Mouse (Mus musculus): ENCODE data around the gene Nae1.

The Nae1 gene

GRCm38 (mm10) chr8:104533971-104534778 is at the start of gene Nae1, which contains the start of gene Car7:
Gene Nae1, minus strand, starts transcription at chr8:104534637.
Gene Car7, plus strand, starts transcription at chr8:104534689.
- peak; percentile 97 for DNase-seq (ENCODE audit: low read depth, low spot score)

- peak; percentile 90 for DNase-seq (ENCODE audit: low read depth, low spot score)
Observed at GRCm38 (mm10) chr8:104577606-104578005, 43.2 kb upstream of the Nae1 start.

- DNase-seq (ENCODE audit: low read depth, low spot score), result no peak
Observed at GRCm38 (mm10) chr8:104576820-104577219, 42.4 kb upstream of the Nae1 start.

- peak; percentile 89 for DNase-seq (ENCODE audit: low read depth, low spot score)
Observed at GRCm38 (mm10) chr8:104570436-104571343, 36.3 kb upstream of the Nae1 start.

- peak; percentile 68 for DNase-seq (ENCODE audit: low read depth, low spot score)
Observed at GRCm38 (mm10) chr8:104569559-104569958, 35.1 kb upstream of the Nae1 start.

GRCm38 (mm10) chr8:104565457-104565798 is 31.0 kb upstream of the Nae1 start:
- DNase-seq (ENCODE audit: low read depth, low spot score), result no peak

GRCm38 (mm10) chr8:104564633-104565456 is 30.4 kb upstream of the Nae1 start:
- peak; percentile 94 for DNase-seq (ENCODE audit: low read depth, low spot score)

- no peak for DNase-seq (ENCODE audit: low read depth, low spot score)
Observed at GRCm38 (mm10) chr8:104560731-104561130, 26.3 kb upstream of the Nae1 start.

GRCm38 (mm10) chr8:104557226-104557625 is 22.8 kb upstream of the Nae1 start:
- DNase-seq (ENCODE audit: low read depth, low spot score), result no peak

- DNase-seq (ENCODE audit: low read depth, low spot score), result no peak
Observed at GRCm38 (mm10) chr8:104555191-104555590, 20.8 kb upstream of the Nae1 start.

- no peak for DNase-seq (ENCODE audit: low read depth, low spot score)
Observed at GRCm38 (mm10) chr8:104543440-104544045, 9.1 kb upstream of the Nae1 start.

- DNase-seq (ENCODE audit: low read depth, low spot score), result no peak
Observed at GRCm38 (mm10) chr8:104542160-104542559, 7.7 kb upstream of the Nae1 start.

- no peak for DNase-seq (ENCODE audit: low read depth, low spot score)
Observed at GRCm38 (mm10) chr8:104541515-104541880, 7.1 kb upstream of the Nae1 start.

- peak; percentile 55 for DNase-seq (ENCODE audit: low read depth, low spot score)
Observed at GRCm38 (mm10) chr8:104540710-104541514, 6.5 kb upstream of the Nae1 start.

- no peak for DNase-seq (ENCODE audit: low read depth, low spot score)
Observed at GRCm38 (mm10) chr8:104540238-104540637, 5.8 kb upstream of the Nae1 start.

- DNase-seq (ENCODE audit: low read depth, low spot score), result peak; percentile 8
Observed at GRCm38 (mm10) chr8:104539566-104539965, 5.1 kb upstream of the Nae1 start.

GRCm38 (mm10) chr8:104538896-104539295 is 4.5 kb upstream of the Nae1 start:
- no peak for DNase-seq (ENCODE audit: low read depth, low spot score)

GRCm38 (mm10) chr8:104536028-104536427 is 1.6 kb upstream of the Nae1 start:
- no peak for DNase-seq (ENCODE audit: low read depth, low spot score)

GRCm38 (mm10) chr8:104535378-104535777 is 941 bp upstream of the Nae1 start:
- peak; percentile 10 for DNase-seq (ENCODE audit: low read depth, low spot score)

- no peak for DNase-seq (ENCODE audit: low read depth, low spot score)
Observed at GRCm38 (mm10) chr8:104534779-104535141, 323 bp upstream of the Nae1 start.

Measured in ZHBTc4 (cell line).